Mouse (Mus musculus): ENCODE measurements around the gene Mafb.

Gene Mafb

DNA sequence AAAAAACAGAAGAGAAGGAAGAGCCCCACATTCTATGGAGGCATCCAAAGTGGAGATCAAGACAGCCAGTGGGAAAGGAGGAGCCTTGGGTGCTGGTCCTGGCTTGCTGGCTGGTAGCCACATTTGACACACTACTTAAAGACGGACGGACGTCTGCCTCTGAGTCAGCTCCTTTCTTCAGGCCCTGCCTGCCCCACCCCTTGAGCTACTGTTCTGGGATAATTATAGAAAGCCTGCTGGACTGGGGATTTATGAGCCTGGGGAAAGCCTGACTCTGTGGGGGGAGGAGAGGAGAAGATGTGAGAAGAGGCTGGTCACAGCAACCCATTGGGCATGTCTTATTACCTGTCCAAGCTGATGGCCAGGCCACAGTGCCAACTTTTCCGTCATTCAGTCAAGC is 45.0 kb downstream of the Mafb start:
- no peak for DNase-seq

GRCm38 (mm10) chr2:160318255-160318654 is 48.6 kb downstream of the Mafb start:
- DNase-seq = no peak
